Mouse (Mus musculus) liver, embryonic 15.5 days (tissue): ENCODE data around the gene Lrp5. TPM values are rescaled to one million over a fixed set of nuclear protein-coding genes. Genes with fewer than 3 reads are reported as not detected.

ENCODE experiments used
- ATAC-seq: fragments of 200-750 bp; cut with Nextera tagmentation; 2 replicates; pipeline ENCODE4 v1.8.0; 2017; ENCODE audit warnings: moderate number of reproducible peaks, mild to moderate bottlenecking, moderate library complexity; ENCODE audit not compliant: insufficient read depth
- H3K27ac ChIP-seq: fragments of 300-500 bp; sonication (generic); replicated peaks from 2 replicates; pipeline ENCODE4 v1.5.1; 2015; ENCODE audit warnings: mild to moderate bottlenecking, inconsistent platforms
- H3K27me3 ChIP-seq: fragments of 300-500 bp; sonication (generic); 2 replicates; pipeline ENCODE4 v1.6.1; 2015; ENCODE audit warnings: mild to moderate bottlenecking, inconsistent platforms
- H3K36me3 ChIP-seq: fragments of 300-500 bp; sonication (generic); replicated peaks from 2 replicates; pipeline ENCODE4 v1.6.1; 2015; ENCODE audit warnings: moderate library complexity, mild to moderate bottlenecking, inconsistent platforms
- H3K4me1 ChIP-seq: fragments of 300-500 bp; sonication (generic); replicated peaks from 2 replicates; pipeline ENCODE4 v1.6.1; 2015; ENCODE audit warnings: inconsistent platforms
- H3K4me2 ChIP-seq: fragments of 300-500 bp; sonication (generic); 2 replicates; pipeline ENCODE4 v1.6.1; 2015; ENCODE audit warnings: moderate library complexity, mild to moderate bottlenecking, inconsistent platforms
- H3K4me3 ChIP-seq: fragments of 300-500 bp; sonication (generic); replicated peaks from 2 replicates; pipeline ENCODE4 v1.5.1; 2015; ENCODE audit warnings: mild to moderate bottlenecking, inconsistent platforms
- H3K9ac ChIP-seq: fragments of 300-500 bp; sonication (generic); 2 replicates; pipeline ENCODE4 v1.6.1; 2015; ENCODE audit warnings: moderate library complexity, mild to moderate bottlenecking, inconsistent platforms
- H3K9me3 ChIP-seq: fragments of 300-500 bp; sonication (generic); replicated peaks from 2 replicates; pipeline ENCODE4 v1.6.1; 2016; ENCODE audit warnings: inconsistent platforms
- WGBS: fragments of 180-500 bp; shearing (Covaris S2); methylation state at CpG from one replicate; pipeline ENCODE4 v1.1.7; 2015; ENCODE audit warnings: mixed read lengths; ENCODE audit not compliant: insufficient replicate concordance; 5-methylcytosine and 5-hydroxymethylcytosine counted together
- polyA plus RNA-seq: library from polyadenylated mRNA; unstranded; fragments of >200 nt; fragmentation: Nextera tagmentation; extraction: Ambion mirVana; gene quantifications from 2 replicates; pipeline ENCODE4 v1.2.1, GENCODE M21; 2015

Lrp5 gene
- polyA plus RNA-seq, 1 experiment from 2014 or later: 2.1 TPM

GRCm38 (mm10) chr19:3695006-3695405, 8.6 kb upstream of the Lrp5 start:
- Histone ChIP-seq H3K4me2 (no peak overlapping the region), H3K36me3 (no peaks in the 10 kb centered on the region), H3K27me3 (no peaks in the 10 kb centered on the region), H3K4me1 (peaks cover 12% of the 10 kb centered on the region), H3K9ac (no peak overlapping the region), H3K9me3 (no peaks in the 10 kb centered on the region), H3K4me3 (no peak overlapping the region), H3K27ac (no peak overlapping the region)
- no peak for ATAC-seq
- 68% methylated on average over 3 of the region's 3 CpGs for WGBS

DNA sequence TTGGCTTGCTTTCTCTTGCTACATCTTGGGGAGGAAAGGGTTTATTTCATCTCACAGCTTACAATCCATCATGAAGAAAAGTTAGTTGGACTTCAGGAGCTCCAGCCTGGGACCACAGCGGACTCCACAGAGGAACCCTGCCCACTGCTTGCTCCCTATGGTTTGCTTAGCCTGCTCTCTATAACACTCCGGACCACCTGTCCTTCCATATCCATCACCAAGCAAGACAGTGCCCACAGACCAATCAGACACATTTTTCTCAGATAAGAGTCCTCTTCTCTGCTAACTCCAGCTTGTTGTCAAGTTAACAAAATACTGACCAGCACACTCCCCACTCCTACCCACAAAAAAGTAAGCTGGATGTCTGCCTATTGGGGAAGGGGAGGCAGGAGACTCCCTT, 8.1 kb upstream of the Lrp5 start:
- Histone ChIP-seq H3K4me1 (peaks cover 10% of the 10 kb centered on the region), H3K4me2 (no peak overlapping the region), H3K27me3 (no peaks in the 10 kb centered on the region), H3K36me3 (no peaks in the 10 kb centered on the region), H3K4me3 (no peak overlapping the region), H3K9ac (no peak overlapping the region), H3K9me3 (no peaks in the 10 kb centered on the region), H3K27ac (no peak overlapping the region)
- WGBS: 56% methylated on average over 2 of the region's 2 CpGs
- ATAC-seq: no peak

DNA sequence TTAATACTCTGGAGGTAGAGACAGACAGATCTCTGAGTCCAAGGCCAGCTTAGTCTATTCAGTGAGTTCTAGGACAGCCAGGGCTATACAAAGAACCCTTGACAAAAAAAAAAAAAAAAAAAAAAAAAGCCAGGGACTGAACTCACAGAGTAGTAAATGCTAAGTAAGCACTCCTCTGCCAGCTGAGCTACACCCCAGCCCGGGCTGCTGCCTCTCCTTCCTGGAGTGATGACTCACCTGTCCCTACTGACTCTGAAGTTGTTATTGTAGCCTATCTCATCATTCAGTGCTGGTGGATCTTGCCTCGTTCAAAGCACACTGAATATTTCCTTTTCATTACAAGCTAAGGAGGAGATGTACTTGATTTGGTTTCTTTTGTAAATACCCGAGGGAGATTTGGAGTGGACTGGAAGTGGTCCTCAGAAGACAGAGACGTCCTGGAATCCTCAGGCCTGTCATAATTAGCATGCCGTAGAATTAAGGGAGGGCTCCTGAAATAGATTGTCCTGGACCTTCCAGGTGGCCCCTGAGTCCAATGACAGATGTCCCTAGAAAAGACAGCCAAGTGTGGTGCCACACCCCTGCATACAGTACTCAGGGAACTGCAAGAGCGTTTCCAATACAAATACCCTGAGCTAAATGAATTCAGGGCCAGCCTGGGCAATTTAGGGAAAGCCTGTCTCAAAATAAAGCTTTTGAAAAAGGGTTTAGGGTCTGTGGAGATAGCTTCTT, 6.2 kb upstream of the Lrp5 start:
- no peak overlapping the region for H3K4me2 ChIP-seq
- H3K36me3 ChIP-seq: no peaks in the 10 kb centered on the region
- ATAC-seq: no peak
- no peak overlapping the region for H3K27ac ChIP-seq
- no peak overlapping the region for H3K9ac ChIP-seq
- no peaks in the 10 kb centered on the region for H3K9me3 ChIP-seq
- WGBS: 51% methylated on average over 6 of the region's 6 CpGs
- H3K4me1 ChIP-seq: peaks cover 13% of the 10 kb centered on the region
- H3K4me3 ChIP-seq: no peak overlapping the region
- H3K27me3 ChIP-seq: 0 out of 2 replicates have a peak, but pooled peaks cover 2% of the 10 kb centered on the region

DNA sequence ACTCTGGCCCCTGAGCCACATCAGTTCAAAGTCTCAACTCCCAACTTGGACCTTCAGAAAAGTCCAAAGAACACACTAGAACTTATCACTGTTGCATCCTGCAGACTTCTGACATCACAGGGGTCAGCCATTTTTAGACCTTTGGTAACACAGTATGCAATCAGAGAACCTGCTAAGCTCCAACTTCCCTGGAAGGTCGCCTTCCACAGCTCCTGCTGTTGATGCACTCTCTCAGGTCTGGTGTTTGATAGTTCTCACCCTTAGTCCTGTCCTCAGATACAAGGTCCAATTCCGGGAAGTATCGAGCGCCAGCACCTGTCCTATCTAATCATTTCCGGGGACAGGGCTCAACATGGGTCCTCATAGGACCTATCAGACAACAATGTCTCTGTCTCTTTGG, 5.0 kb upstream of the Lrp5 start:
- Histone ChIP-seq H3K36me3 (no peaks in the 10 kb centered on the region), H3K4me2 (no peak overlapping the region), H3K4me1 (peaks cover 26% of the 10 kb centered on the region), H3K9me3 (no peaks in the 10 kb centered on the region), H3K9ac (no peak overlapping the region), H3K27ac (no peak overlapping the region), H3K27me3 (peaks cover 14% of the 10 kb centered on the region), H3K4me3 (no peak overlapping the region)
- ATAC-seq: no peak
- 77% methylated on average over 5 of the region's 5 CpGs for WGBS

DNA sequence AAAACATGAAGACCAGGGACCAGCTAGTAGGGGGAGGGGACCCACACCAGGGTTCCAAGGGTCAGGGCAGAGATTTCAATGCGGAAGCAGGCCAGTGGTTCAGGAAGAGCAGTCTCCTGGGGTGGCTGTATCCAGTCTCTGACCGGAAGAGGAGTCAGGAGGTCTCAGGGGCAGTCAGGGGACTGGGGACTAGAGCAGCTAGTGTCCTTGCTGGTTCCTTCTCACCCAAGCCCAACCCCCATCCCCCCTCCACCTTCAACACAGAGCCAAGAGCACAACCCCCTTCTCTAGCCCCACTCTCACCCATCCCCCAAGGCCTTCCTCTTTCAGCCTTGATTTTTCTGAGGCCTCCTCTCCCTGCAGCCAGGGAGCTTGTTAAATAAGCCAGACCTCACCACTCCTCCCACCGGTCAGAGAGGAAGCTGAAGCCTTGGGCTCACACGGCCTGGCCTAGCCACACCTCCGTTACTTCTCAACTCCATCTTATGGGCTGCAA, 1.4 kb upstream of the Lrp5 start:
- peak overlapping the region; percentile 80 for H3K27ac ChIP-seq
- H3K9me3 ChIP-seq: no peaks in the 10 kb centered on the region
- peaks cover 45% of the 10 kb centered on the region for H3K4me1 ChIP-seq
- WGBS: 13% methylated on average over 5 of the region's 5 CpGs
- peaks cover 31% of the 10 kb centered on the region for H3K27me3 ChIP-seq
- ATAC-seq: peak; percentile 65
- H3K9ac ChIP-seq: no peak overlapping the region
- H3K4me3 ChIP-seq: no peak overlapping the region
- H3K36me3 ChIP-seq: no peaks in the 10 kb centered on the region
- H3K4me2 ChIP-seq: no peak overlapping the region

GRCm38 (mm10) chr19:3685611-3686214, 651 bp downstream of the Lrp5 start:
- H3K4me3 ChIP-seq: peak overlapping the region; percentile 66
- H3K27ac ChIP-seq: peak overlapping the region; percentile 80
- peaks cover 65% of the 10 kb centered on the region for H3K4me1 ChIP-seq
- peak overlapping the region; percentile 76 for H3K4me2 ChIP-seq
- under 1% methylated on average over 45 of the region's 45 CpGs for WGBS
- ATAC-seq: 0 out of 2 replicates have a peak, but pooled peaks have one; percentile 13
- no peaks in the 10 kb centered on the region for H3K9me3 ChIP-seq
- H3K27me3 ChIP-seq: peaks cover 31% of the 10 kb centered on the region
- peak overlapping the region; percentile 58 for H3K9ac ChIP-seq
- H3K36me3 ChIP-seq: no peaks in the 10 kb centered on the region

GRCm38 (mm10) chr19:3684957-3685580, 1.3 kb downstream of the Lrp5 start:
- Histone ChIP-seq H3K9ac (peak overlapping the region; percentile 58), H3K4me1 (peaks cover 71% of the 10 kb centered on the region), H3K27ac (peak overlapping the region; percentile 80; the same call in 1 of the 2 replicates), H3K9me3 (no peaks in the 10 kb centered on the region), H3K36me3 (no peaks in the 10 kb centered on the region), H3K4me2 (peak overlapping the region; percentile 76), H3K4me3 (peak overlapping the region; percentile 66), H3K27me3 (peaks cover 31% of the 10 kb centered on the region)
- no peak for ATAC-seq
- 11% methylated on average over 11 of the region's 11 CpGs for WGBS

DNA sequence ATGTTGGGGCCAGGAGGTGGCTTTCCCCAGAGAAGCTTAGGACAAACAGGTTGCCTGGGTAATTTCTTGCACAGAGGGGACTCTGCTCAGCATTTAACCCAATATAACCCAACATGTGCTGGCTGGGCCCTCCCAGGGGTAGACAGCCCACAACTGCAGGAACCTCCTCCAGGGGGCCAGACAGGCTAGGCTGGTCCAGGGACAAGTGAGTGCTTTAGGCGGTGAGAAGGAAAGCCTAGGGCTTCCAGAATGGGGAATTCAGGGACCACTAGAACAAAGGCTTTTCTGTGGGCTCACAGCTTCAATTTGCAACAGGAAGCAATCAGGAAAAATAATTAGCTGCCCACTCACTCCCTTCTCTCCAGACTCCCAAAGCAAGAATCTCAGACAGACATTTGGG, 1.9 kb downstream of the Lrp5 start:
- Histone ChIP-seq H3K4me3 (peak overlapping the region; percentile 66; the same call in 1 of the 2 replicates), H3K9ac (no peak overlapping the region), H3K4me1 (peaks cover 77% of the 10 kb centered on the region), H3K36me3 (no peaks in the 10 kb centered on the region), H3K4me2 (peak overlapping the region; percentile 76), H3K9me3 (no peaks in the 10 kb centered on the region), H3K27me3 (peaks cover 31% of the 10 kb centered on the region), H3K27ac (0 out of 2 replicates have a peak overlapping the region, but pooled peaks have one; percentile 19)
- ATAC-seq: no peak
- WGBS: 32% methylated on average over 1 of the region's 1 CpGs

- WGBS: 40% methylated on average over 13 of the region's 13 CpGs
- Histone ChIP-seq H3K27me3 (peaks cover 17% of the 10 kb centered on the region), H3K9me3 (no peaks in the 10 kb centered on the region), H3K36me3 (no peaks in the 10 kb centered on the region), H3K9ac (no peak overlapping the region), H3K4me3 (no peak overlapping the region), H3K27ac (peak overlapping the region; percentile 55), H3K4me2 (no peak overlapping the region), H3K4me1 (peaks cover 66% of the 10 kb centered on the region)
- 0 out of 2 replicates have a peak, but pooled peaks have one; percentile 25 for ATAC-seq
Measured at GRCm38 (mm10) chr19:3681310-3681934, 4.9 kb downstream of the Lrp5 start.

GRCm38 (mm10) chr19:3680732-3681131, 5.6 kb downstream of the Lrp5 start:
- Histone ChIP-seq H3K9ac (no peak overlapping the region), H3K4me3 (no peak overlapping the region), H3K27ac (no peak overlapping the region), H3K36me3 (no peaks in the 10 kb centered on the region), H3K27me3 (peaks cover 10% of the 10 kb centered on the region), H3K9me3 (no peaks in the 10 kb centered on the region), H3K4me1 (peaks cover 63% of the 10 kb centered on the region), H3K4me2 (no peak overlapping the region)
- 76% methylated on average over 7 of the region's 7 CpGs for WGBS
- no peak for ATAC-seq
